Mouse (Mus musculus) brain, adult 10 weeks (tissue): ENCODE measurements around the gene Lce1f. TPM values are rescaled to one million over a fixed set of nuclear protein-coding genes. Genes with fewer than 3 reads are reported as not detected.

ENCODE experiments used
- polyA plus RNA-seq: library from polyadenylated mRNA; stranded (reverse); fragments of 350-450 nt; fragmentation: Illumina TruSeq; extraction: RNeasy Lipid Tissue Mini Kit (QIAGEN cat#74804); gene quantifications from one replicate; pipeline ENCODE4 v1.2.3, GENCODE M21; 2015; ENCODE audit warnings: low read depth, low replicate concordance

Lce1f gene
- not detected for polyA plus RNA-seq

GRCm38 (mm10) chr3:92720250-92720649, at the start of gene Lce1f:
Gene Lce1f, minus strand, starts transcription at chr3:92720350.

GRCm38 (mm10) chr3:92764965-92765364, 44.8 kb upstream of the Lce1f start, which contains the start of gene Lce1h:
Gene Lce1h, minus strand, starts transcription at chr3:92765065.

GRCm38 (mm10) chr3:92752238-92752637, 32.1 kb upstream of the Lce1f start, which contains the start of gene Lce1g:
Gene Lce1g, minus strand, starts transcription at chr3:92752338.

GRCm38 (mm10) chr3:92738996-92739395, 18.8 kb upstream of the Lce1f start, which contains the start of gene Gm38119:
Gene Gm38119, minus strand, starts transcription at chr3:92739096.

GRCm38 (mm10) chr3:92708974-92709373, 11.2 kb downstream of the Lce1f start, which contains the start of gene Lce1e:
Gene Lce1e, minus strand, starts transcription at chr3:92709074.

GRCm38 (mm10) chr3:92687110-92687509, 33.0 kb downstream of the Lce1f start, which contains the start of gene Lce1d:
Gene Lce1d, minus strand, starts transcription at chr3:92687210.

GRCm38 (mm10) chr3:92678947-92679346, 41.2 kb downstream of the Lce1f start, which contains the start of gene Lce1c:
Gene Lce1c, plus strand, starts transcription at chr3:92679247.

GRCm38 (mm10) chr3:92670215-92670614, 49.9 kb downstream of the Lce1f start, which contains the start of gene Lce1a2:
Gene Lce1a2, minus strand, starts transcription at chr3:92670315.

Other genes starting within 250 kb of the Lce1f start
- gene Sprr1a, start 234.5 kb downstream of the Lce1f start, polyA plus RNA-seq: not detected
- gene Sprr4, start 219.9 kb downstream of the Lce1f start, polyA plus RNA-seq: not detected
- not detected for gene 2310046K23Rik, start 185.8 kb downstream of the Lce1f start, polyA plus RNA-seq
- not detected for gene Ivl, start 146.6 kb downstream of the Lce1f start, polyA plus RNA-seq
- not detected for gene Smcp, start 131.4 kb downstream of the Lce1f start, polyA plus RNA-seq
- gene 2210017I01Rik, start 112.9 kb downstream of the Lce1f start, polyA plus RNA-seq: not detected
- not detected for gene Lce6a, start 98.7 kb downstream of the Lce1f start, polyA plus RNA-seq
- gene Lce1a1, start 72.0 kb downstream of the Lce1f start, polyA plus RNA-seq: not detected
- gene Lce1b, start 63.4 kb downstream of the Lce1f start, polyA plus RNA-seq: not detected
- not detected for gene Lce1a2, start 50.0 kb downstream of the Lce1f start, polyA plus RNA-seq
- not detected for gene Lce1c, start 41.1 kb downstream of the Lce1f start, polyA plus RNA-seq
- gene Lce1d, start 33.1 kb downstream of the Lce1f start, polyA plus RNA-seq: not detected
- gene Lce1e, start 11.3 kb downstream of the Lce1f start, polyA plus RNA-seq: not detected
- not detected for gene Gm38119, start 18.7 kb upstream of the Lce1f start, polyA plus RNA-seq
- not detected for gene Lce1g, start 32.0 kb upstream of the Lce1f start, polyA plus RNA-seq
- gene Lce1h, start 44.7 kb upstream of the Lce1f start, polyA plus RNA-seq: not detected
- not detected for gene Lce1i, start 58.5 kb upstream of the Lce1f start, polyA plus RNA-seq
- gene Lce1j, start 70.2 kb upstream of the Lce1f start, polyA plus RNA-seq: not detected
- not detected for gene Lce1k, start 87.5 kb upstream of the Lce1f start, polyA plus RNA-seq
- not detected for gene Kprp, start 106.9 kb upstream of the Lce1f start, polyA plus RNA-seq
- not detected for gene Lce1l, start 130.9 kb upstream of the Lce1f start, polyA plus RNA-seq
- not detected for gene 2310050C09Rik, start 149.9 kb upstream of the Lce1f start, polyA plus RNA-seq
- not detected for gene Lce3a, start 205.9 kb upstream of the Lce1f start, polyA plus RNA-seq
- not detected for gene Lce3b, start 212.6 kb upstream of the Lce1f start, polyA plus RNA-seq
- not detected for gene Lce3c, start 224.1 kb upstream of the Lce1f start, polyA plus RNA-seq
- not detected for gene Lce3d, start 237.0 kb upstream of the Lce1f start, polyA plus RNA-seq
- gene Lce3e, start 246.7 kb upstream of the Lce1f start, polyA plus RNA-seq: not detected